Mouse (Mus musculus): ENCODE measurements at regions not wholly inside any gene's neighbourhood (a gene's known extent, or its start where the extent isn't known, plus 50 kb on each side); places are given as distances from the start of the nearest gene placed in this dataset.

- DNase-seq (ENCODE audit: low read depth, low spot score) = no peak
Measured at GRCm38 (mm10) chr10:38147421-38147820, 674.2 kb downstream of the Rfpl4b start.

GRCm38 (mm10) chr10:38139196-38139595 lies 682.4 kb downstream of the Rfpl4b start:
- DNase-seq (ENCODE audit: low read depth, low spot score) = no peak

- DNase-seq (ENCODE audit: low read depth, low spot score) = peak; percentile 39
Measured at GRCm38 (mm10) chr10:38121911-38122573, 699.5 kb downstream of the Rfpl4b start.

DNA sequence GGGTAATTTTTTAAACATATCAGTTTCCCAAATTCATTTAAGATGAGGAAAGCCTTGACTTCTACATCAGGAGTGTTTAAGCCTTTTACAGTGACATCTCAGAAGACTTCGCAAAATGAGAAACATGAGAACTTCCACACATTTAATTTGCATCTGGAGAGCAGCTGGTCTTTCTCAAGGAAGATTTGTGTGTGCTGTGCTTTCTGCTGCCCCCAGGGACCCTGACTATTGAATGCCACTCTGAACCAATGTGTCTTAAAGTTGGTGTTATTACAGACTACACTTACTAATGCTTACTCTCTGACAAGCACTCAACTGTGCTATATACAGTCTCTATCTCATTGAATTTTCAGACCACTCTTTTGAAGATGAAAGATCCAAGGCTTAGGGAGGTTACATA lies 703.0 kb downstream of the Rfpl4b start:
- peak; percentile 34 for DNase-seq (ENCODE audit: low read depth, low spot score)

- DNase-seq (ENCODE audit: low read depth, low spot score) = no peak
Measured at GRCm38 (mm10) chr10:38116516-38116915, 705.1 kb downstream of the Rfpl4b start.

DNA sequence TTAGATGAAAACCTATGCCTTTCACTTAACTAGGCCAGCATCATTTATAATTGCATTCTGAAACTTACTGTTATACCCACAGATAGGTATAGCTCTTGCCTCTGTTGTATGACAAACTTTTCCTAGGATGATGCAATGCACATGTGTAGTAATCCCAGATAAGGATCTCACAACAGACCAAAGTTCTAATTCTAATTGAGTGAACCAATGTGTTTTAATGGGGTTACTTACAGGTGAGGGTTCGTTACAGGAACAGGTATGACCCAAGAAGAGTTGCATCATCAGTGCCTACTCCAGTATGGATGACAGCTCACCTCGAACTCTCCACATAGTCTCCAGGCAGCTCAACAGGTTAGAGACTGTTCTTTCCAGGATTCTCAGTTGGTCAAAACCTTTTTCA lies 707.4 kb downstream of the Rfpl4b start:
- DNase-seq (ENCODE audit: low read depth, low spot score) = no peak

- DNase-seq (ENCODE audit: low read depth, low spot score) = no peak
Measured at GRCm38 (mm10) chr10:38108591-38108990, 713.0 kb downstream of the Rfpl4b start.

GRCm38 (mm10) chr10:38103570-38103969 lies 718.0 kb downstream of the Rfpl4b start:
- no peak for DNase-seq (ENCODE audit: low read depth, low spot score)

GRCm38 (mm10) chr10:38078521-38078920 lies 743.1 kb downstream of the Rfpl4b start:
- DNase-seq (ENCODE audit: low read depth, low spot score) = no peak

DNA sequence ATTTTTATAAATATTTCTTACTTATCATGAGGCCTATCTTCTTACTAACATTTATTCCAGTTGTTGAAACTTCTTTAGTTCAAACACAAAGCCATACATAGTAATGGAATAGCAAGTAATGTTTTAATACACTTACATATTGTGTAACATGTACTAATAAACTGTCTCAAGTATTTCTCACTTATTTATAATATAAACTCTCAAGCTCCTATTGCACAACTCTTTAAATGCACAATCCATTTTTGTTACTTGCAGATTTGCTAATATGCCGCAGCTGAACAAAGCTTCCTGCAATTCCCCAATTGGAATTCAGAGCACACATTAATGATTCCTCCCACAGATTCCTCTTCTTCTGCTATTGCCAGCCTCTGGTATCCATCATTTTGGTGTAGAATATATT lies 749.2 kb downstream of the Rfpl4b start:
- DNase-seq (ENCODE audit: low read depth, low spot score) = no peak

GRCm38 (mm10) chr10:38059050-38059449 lies 762.5 kb downstream of the Rfpl4b start:
- DNase-seq (ENCODE audit: low read depth, low spot score) = no peak

DNA sequence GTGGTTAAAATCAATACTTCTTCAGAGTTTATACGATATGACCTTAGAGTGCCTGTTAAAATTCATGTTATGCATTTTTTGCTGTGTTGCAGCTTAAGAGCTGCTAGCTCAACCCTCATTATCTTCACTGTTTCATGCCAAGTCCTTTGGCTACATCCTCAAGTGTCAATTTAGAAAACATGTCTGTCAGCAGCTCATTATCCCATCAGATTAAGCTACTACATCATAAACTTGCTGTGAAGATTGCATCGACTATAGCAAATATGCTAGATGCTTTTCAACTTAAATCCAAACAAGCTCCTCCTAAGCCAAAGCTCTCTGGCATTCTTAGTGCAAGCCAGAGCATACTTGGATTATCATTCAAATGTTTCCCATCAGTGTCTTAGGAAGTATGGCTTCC lies 811.1 kb downstream of the Rfpl4b start:
- DNase-seq (ENCODE audit: low read depth, low spot score) = no peak

GRCm38 (mm10) chr10:37995691-37996445 lies 825.7 kb downstream of the Rfpl4b start:
- DNase-seq (ENCODE audit: low read depth, low spot score) = no peak

DNA sequence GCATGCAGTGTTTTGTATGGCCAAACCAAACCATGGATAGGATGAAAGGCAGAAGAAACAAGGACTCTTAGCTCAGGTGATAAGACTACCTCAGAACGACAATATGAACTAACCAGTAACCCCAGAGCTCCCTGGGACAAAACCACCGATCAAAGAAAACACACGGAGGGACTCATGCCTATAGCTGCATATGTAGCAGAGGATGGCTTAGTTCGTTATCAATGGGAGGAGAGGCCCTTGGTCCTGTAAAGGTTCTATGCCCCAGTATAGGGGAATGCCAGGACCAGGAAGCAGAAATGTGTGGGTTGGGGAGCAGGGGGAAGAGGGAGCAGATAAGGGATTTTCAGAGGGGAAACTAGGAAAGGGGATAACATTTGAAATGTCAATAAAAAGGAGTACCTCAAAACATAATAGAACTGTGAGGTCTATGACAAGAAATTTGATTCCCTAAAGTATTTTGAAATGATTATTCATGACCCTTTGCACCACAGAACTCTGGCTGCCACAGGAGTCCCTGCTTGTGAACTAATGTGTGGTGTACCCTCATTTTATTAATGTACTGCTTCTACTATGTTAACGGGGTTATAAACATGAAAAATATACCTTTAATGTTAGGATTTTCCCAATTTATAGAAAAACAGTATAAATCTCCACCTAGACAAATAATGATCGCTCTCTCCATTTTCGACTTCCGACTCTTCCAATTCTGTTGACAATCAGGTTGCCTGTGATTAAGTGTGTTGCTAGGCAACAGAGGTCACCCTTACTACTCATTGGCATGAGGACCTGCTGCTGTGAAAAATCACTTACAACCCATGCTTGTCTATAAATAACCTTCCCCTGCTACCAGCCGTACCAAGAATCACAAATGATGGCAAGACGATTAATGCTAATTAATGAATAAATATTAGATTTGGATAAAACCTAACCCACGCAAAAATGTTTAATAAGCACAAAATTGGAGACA lies 833.0 kb downstream of the Rfpl4b start:
- DNase-seq (ENCODE audit: low read depth, low spot score) = peak; percentile 14

DNA sequence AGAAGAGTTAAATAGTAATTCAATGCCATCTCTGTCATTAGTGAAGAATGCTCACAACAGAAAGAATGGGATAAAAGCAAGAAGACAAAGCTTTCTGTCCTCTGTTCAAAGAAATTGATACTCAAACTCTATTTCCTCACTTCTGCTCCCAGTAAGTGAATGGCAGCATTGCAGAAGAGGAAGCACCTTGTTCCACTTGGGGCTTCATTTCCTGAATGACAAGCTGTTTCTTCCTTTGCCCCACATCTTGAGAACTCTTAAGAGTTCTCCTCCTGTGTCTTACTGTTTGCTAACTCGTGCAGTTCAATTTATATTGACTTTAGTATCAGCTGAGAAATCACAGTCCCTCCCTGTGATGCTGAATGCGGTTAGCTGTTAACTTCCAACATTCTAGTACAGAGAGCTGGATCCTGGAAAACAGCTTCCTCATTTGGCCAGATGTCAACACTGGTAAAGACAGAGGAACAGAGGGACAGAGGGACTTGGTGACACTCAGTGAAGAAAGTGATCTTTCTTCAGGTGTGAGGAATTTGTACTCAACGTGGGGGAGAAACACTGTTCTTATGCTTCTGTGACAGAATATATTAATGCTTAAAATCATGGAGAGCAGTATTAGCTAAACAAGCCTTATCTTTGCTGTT lies 840.3 kb upstream of the Marcks start:
- DNase-seq (ENCODE audit: low read depth, low spot score) = no peak

GRCm38 (mm10) chr10:37960051-37960450 lies 821.3 kb upstream of the Marcks start:
- DNase-seq (ENCODE audit: low read depth, low spot score) = no peak

GRCm38 (mm10) chr10:37914780-37915179 lies 776.1 kb upstream of the Marcks start:
- DNase-seq (ENCODE audit: low read depth, low spot score) = no peak

- DNase-seq (ENCODE audit: low read depth, low spot score) = no peak
Measured at GRCm38 (mm10) chr10:37911669-37912068, 772.9 kb upstream of the Marcks start.

GRCm38 (mm10) chr10:37908276-37908675 lies 769.6 kb upstream of the Marcks start:
- DNase-seq (ENCODE audit: low read depth, low spot score) = no peak

GRCm38 (mm10) chr10:37907731-37908130 lies 769.0 kb upstream of the Marcks start:
- no peak for DNase-seq (ENCODE audit: low read depth, low spot score)

- DNase-seq (ENCODE audit: low read depth, low spot score) = no peak
Measured at GRCm38 (mm10) chr10:37887961-37888360, 749.2 kb upstream of the Marcks start.

- no peak for DNase-seq (ENCODE audit: low read depth, low spot score)
Measured at GRCm38 (mm10) chr10:37880841-37881240, 742.1 kb upstream of the Marcks start.

Measured in embryo, embryonic 11.5 days (tissue).